In genomic region chr2:169389611-169390010, GRCm38 (mm10) we compare ENCODE assay signal across 20 mouse cellular contexts.
DNase-seq lines count a peak whose midpoint lies in the region; ATAC-seq and TF ChIP-seq lines count a peak whose summit lies in the region.
"Had no signal": no experiment of that assay in that cellular context is flagged by ENCODE, and none has a peak within 500 bp of the region (broad histone marks: within the 10 kb centered on the region; RNA-seq: fewer than 3 reads in every experiment).

No protein-coding gene starts in this region.

- no peak for DNase-seq in forebrain, embryonic 11.5 days (ENCODE audit: low spot score)
- DNase-seq in hindbrain, embryonic 14.5 days (ENCODE audit: low spot score): no peak
- DNase-seq in lung, adult 18-20 months: no peak
- DNase-seq in brain, embryonic 14.5 days (ENCODE audit: low read depth): peak; percentile 64
- DNase-seq: adrenal gland, postnatal 14 days; cerebellum, adult 2 months; gastrocnemius, postnatal 14 days; heart, adult 18-20 months; kidney, adult 8-10 months; kidney, postnatal 14 days; lung, postnatal 14 days; midbrain, embryonic 14.5 days; thymus, postnatal 36 days had no signal

- ATAC-seq in forebrain, embryonic 12.5 days (ENCODE audit: low FRiP score): no peak
- ATAC-seq in forebrain, embryonic 11.5 days (replicated peaks; ENCODE audit: low FRiP score): no peak
- ATAC-seq in hindbrain, embryonic 14.5 days (ENCODE audit: low FRiP score): no peak
- ATAC-seq in hindbrain, embryonic 16.5 days: no peak
- peak; percentile 15; the same call in 1 of the 2 replicates for ATAC-seq in lung, embryonic 16.5 days (ENCODE audit: low read depth)
- ATAC-seq: activated CD4-positive, CD25-positive, alpha-beta regulatory T cell, adult 4 months had no signal

- H3K27ac ChIP-seq in forebrain, embryonic 12.5 days: 0 out of 2 replicates have a peak overlapping the region, but pooled peaks have one; percentile 26
- no peak overlapping the region for H3K27ac ChIP-seq in forebrain, embryonic 11.5 days (ENCODE audit: low read depth, low read length)
- peak overlapping the region; percentile 29; the same call in 1 of the 2 replicates for H3K27ac ChIP-seq in hindbrain, embryonic 14.5 days
- H3K27ac ChIP-seq in hindbrain, embryonic 16.5 days (ENCODE audit: low read depth, low read length): no peak overlapping the region
- no peak overlapping the region for H3K27ac ChIP-seq in lung, embryonic 16.5 days (ENCODE audit: low read length)
- H3K27ac ChIP-seq: heart, embryonic 13.5 days; liver, embryonic 14.5 days had no signal

- H3K27me3 ChIP-seq in forebrain, embryonic 12.5 days: no peaks in the 10 kb centered on the region
- H3K27me3 ChIP-seq in forebrain, embryonic 11.5 days (ENCODE audit: control insufficient read depth, insufficient read depth, low read length): no peaks in the 10 kb centered on the region
- no peaks in the 10 kb centered on the region for H3K27me3 ChIP-seq in hindbrain, embryonic 14.5 days (ENCODE audit: control insufficient read depth, insufficient read depth, low read length)
- no peaks in the 10 kb centered on the region for H3K27me3 ChIP-seq in hindbrain, embryonic 16.5 days (replicated peaks; ENCODE audit: control insufficient read depth, insufficient read depth, low read length)
- no peaks in the 10 kb centered on the region for H3K27me3 ChIP-seq in lung, embryonic 16.5 days (ENCODE audit: control insufficient read depth, insufficient read depth, low read depth, low read length)
- H3K27me3 ChIP-seq: heart, embryonic 13.5 days had no signal

- H3K4me1 ChIP-seq in forebrain, embryonic 12.5 days: peaks cover 19% of the 10 kb centered on the region; the same call in 1 of the 2 replicates
- H3K4me1 ChIP-seq in forebrain, embryonic 11.5 days (replicated peaks; ENCODE audit: control insufficient read depth, insufficient read depth, low read length): no peaks in the 10 kb centered on the region; the same call in 1 of the 2 replicates
- H3K4me1 ChIP-seq in hindbrain, embryonic 14.5 days (replicated peaks; ENCODE audit: control insufficient read depth, insufficient read depth, low read length): peaks cover 7% of the 10 kb centered on the region; the same call in 1 of the 2 replicates
- no peaks in the 10 kb centered on the region for H3K4me1 ChIP-seq in hindbrain, embryonic 16.5 days (ENCODE audit: control insufficient read depth, insufficient read depth, low read depth, low read length)
- H3K4me1 ChIP-seq in lung, embryonic 16.5 days (replicated peaks; ENCODE audit: control insufficient read depth, insufficient read depth, low read length): no peaks in the 10 kb centered on the region; the same call in 1 of the 2 replicates
- H3K4me1 ChIP-seq: heart, embryonic 13.5 days had no signal

- TF ChIP-seq POLR2A in brain, embryonic 14.5 days (IDR thresholded peaks at IDR 0.05; ENCODE audit: borderline replicate concordance, extremely low read depth, insufficient read depth, insufficient read length, poor library complexity, severe bottlenecking): no peak

- H3K4me2 ChIP-seq in forebrain, embryonic 12.5 days: no peak overlapping the region
- H3K4me2 ChIP-seq in forebrain, embryonic 11.5 days (ENCODE audit: low read depth, low read length, severe bottlenecking): no peak overlapping the region
- no peak overlapping the region for H3K4me2 ChIP-seq in hindbrain, embryonic 14.5 days (replicated peaks)
- no peak overlapping the region for H3K4me2 ChIP-seq in hindbrain, embryonic 16.5 days (ENCODE audit: low read length)
- H3K4me2 ChIP-seq in lung, embryonic 16.5 days (ENCODE audit: low read depth, low read length): no peak overlapping the region
- H3K4me2 ChIP-seq: heart, embryonic 13.5 days had no signal

- no peak overlapping the region for H3K4me3 ChIP-seq in forebrain, embryonic 12.5 days (replicated peaks)
- no peak overlapping the region for H3K4me3 ChIP-seq in forebrain, embryonic 11.5 days (ENCODE audit: low read depth, low read length)
- H3K4me3 ChIP-seq in hindbrain, embryonic 14.5 days (replicated peaks; ENCODE audit: low read length): no peak overlapping the region
- H3K4me3 ChIP-seq in hindbrain, embryonic 16.5 days (ENCODE audit: low read length): no peak overlapping the region
- H3K4me3 ChIP-seq in lung, embryonic 16.5 days (ENCODE audit: low read length): no peak overlapping the region
- H3K4me3 ChIP-seq: heart, embryonic 13.5 days had no signal

- 82% methylated on average over 4 of the region's 4 CpGs for WGBS in forebrain, embryonic 12.5 days
- 85% methylated on average over 4 of the region's 4 CpGs for WGBS in forebrain, embryonic 11.5 days
- 67% methylated on average over 4 of the region's 4 CpGs for WGBS in hindbrain, embryonic 14.5 days
- WGBS in hindbrain, embryonic 16.5 days: 70% methylated on average over 4 of the region's 4 CpGs
- WGBS in lung, embryonic 16.5 days: 66% methylated on average over 4 of the region's 4 CpGs

- no peak overlapping the region for H3K9ac ChIP-seq in forebrain, embryonic 12.5 days
- H3K9ac ChIP-seq in forebrain, embryonic 11.5 days (ENCODE audit: low read length): no peak overlapping the region
- no peak overlapping the region for H3K9ac ChIP-seq in hindbrain, embryonic 14.5 days
- no peak overlapping the region for H3K9ac ChIP-seq in hindbrain, embryonic 16.5 days (ENCODE audit: low read depth, low read length)
- no peak overlapping the region for H3K9ac ChIP-seq in lung, embryonic 16.5 days (ENCODE audit: low read length)
- H3K9ac ChIP-seq: heart, embryonic 13.5 days; liver, embryonic 14.5 days had no signal

- H3K9me3 ChIP-seq in forebrain, embryonic 12.5 days: no peaks in the 10 kb centered on the region
- H3K9me3 ChIP-seq in forebrain, embryonic 11.5 days (ENCODE audit: control insufficient read depth, low read length): no peaks in the 10 kb centered on the region
- no peaks in the 10 kb centered on the region for H3K9me3 ChIP-seq in hindbrain, embryonic 14.5 days (ENCODE audit: control insufficient read depth, low read length)
- H3K9me3 ChIP-seq in hindbrain, embryonic 16.5 days (ENCODE audit: control insufficient read depth, low read length): no peaks in the 10 kb centered on the region
- no peaks in the 10 kb centered on the region for H3K9me3 ChIP-seq in lung, embryonic 16.5 days (ENCODE audit: control insufficient read depth, low read length)
- H3K9me3 ChIP-seq: heart, embryonic 13.5 days had no signal

- no peaks in the 10 kb centered on the region for H3K36me3 ChIP-seq in forebrain, embryonic 12.5 days (replicated peaks)
- no peaks in the 10 kb centered on the region for H3K36me3 ChIP-seq in forebrain, embryonic 11.5 days (ENCODE audit: control insufficient read depth, insufficient read depth, low read length)
- H3K36me3 ChIP-seq in hindbrain, embryonic 14.5 days (replicated peaks; ENCODE audit: control insufficient read depth, insufficient read depth): no peaks in the 10 kb centered on the region
- H3K36me3 ChIP-seq in hindbrain, embryonic 16.5 days (ENCODE audit: control insufficient read depth, insufficient read depth, low read length): no peaks in the 10 kb centered on the region
- no peaks in the 10 kb centered on the region for H3K36me3 ChIP-seq in lung, embryonic 16.5 days (ENCODE audit: control insufficient read depth, insufficient read depth, low read length)
- H3K36me3 ChIP-seq: G1E; heart, embryonic 13.5 days had no signal

- no peak for TF ChIP-seq CTCF in brain, embryonic 14.5 days (IDR thresholded peaks at IDR 0.05; ENCODE audit: borderline replicate concordance, extremely low read depth, insufficient read depth, insufficient read length)

Comparison
In these comparisons a context has a peak if more than half of its experiments do, and no peak if none do; other contexts are left out.
1. H3K27ac ChIP-seq: peak in forebrain, embryonic 12.5 days (single experiment) and hindbrain, embryonic 14.5 days (single experiment); none in forebrain, embryonic 11.5 days (single experiment), hindbrain, embryonic 16.5 days (single experiment) and lung, embryonic 16.5 days (single experiment).